Mouse (Mus musculus): ENCODE results near the gene Pfn1. TPM values are rescaled to one million over a fixed set of nuclear protein-coding genes. Genes with fewer than 3 reads are reported as not detected.

Gene Pfn1
- polyA plus RNA-seq, 1 experiment = 479 TPM

DNA sequence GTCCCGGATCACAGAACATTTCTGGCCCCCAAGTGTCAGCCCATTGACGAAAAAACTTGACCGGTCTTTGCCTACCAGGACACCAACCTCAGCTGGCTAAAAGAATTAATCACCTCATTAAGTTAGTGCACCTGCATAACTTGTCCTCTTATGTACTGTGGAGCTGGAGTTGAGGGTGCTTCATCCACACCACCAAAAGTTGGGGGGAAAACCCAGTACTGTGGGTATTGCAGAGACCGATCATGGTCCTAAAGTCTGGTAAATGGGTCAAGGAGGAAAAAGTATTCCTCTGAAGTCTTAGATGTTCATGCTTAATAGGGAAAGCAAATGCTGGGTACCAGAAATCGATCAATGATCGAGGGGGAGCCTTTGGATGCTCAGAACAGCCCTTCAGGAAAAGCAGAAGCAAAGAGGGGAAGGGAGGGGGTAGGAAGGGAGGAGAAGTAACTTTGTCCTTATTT, 1.5 kb downstream of the Pfn1 start:
- TF ChIP-seq CTCF (IDR thresholded peaks at IDR 0.05; ENCODE audit: borderline replicate concordance, extremely low read depth, insufficient read depth, insufficient read length) (no peak), POLR2A (IDR thresholded peaks at IDR 0.05; ENCODE audit: borderline replicate concordance, extremely low read depth, insufficient read depth, insufficient read length, poor library complexity, severe bottlenecking) (no peak)
- no peak for DNase-seq (ENCODE audit: low read depth)

DNA sequence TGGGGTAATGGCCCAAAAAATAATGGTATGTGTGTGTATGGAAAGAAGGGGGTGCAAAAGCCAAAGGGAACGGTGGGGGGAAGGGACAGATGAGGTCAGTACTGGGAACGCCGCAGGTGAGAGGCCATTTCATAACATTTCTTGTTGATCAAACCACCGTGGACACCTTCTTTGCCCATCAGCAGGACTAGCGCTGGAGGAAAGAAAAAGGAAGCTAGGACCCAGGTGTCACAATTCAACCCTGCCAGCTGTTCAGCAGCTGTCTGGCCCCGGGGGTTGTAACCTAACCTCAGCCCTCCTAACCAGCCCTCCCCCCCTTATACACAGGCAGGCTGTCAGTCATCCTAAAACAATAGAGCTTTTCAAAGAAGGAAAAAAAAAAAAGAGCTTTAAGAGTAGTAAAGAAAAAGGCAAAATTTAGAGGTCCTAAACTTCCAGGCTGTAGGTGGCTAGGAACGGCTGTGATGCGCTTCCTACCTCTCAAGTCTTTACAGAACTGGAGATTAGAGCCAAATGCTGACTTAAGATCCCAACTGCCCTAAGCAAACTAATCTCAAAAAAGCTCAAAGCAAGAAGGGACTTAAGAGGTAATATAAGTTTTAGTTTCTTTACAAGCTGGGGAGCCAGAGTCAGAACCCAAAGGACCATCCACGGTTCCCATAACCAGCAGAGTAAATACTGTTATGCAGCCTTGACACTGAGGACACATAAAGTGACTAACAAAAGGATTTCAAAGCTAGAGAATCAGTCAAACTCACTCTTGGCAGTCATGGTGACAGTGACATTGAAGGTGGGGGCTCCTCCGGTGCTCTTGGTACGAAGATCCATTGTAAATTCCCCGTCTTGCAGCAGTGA, 2.2 kb downstream of the Pfn1 start:
- no peak for TF ChIP-seq CTCF (IDR thresholded peaks at IDR 0.05; ENCODE audit: borderline replicate concordance, extremely low read depth, insufficient read depth, insufficient read length)
- no peak for TF ChIP-seq POLR2A (IDR thresholded peaks at IDR 0.05; ENCODE audit: borderline replicate concordance, extremely low read depth, insufficient read depth, insufficient read length, poor library complexity, severe bottlenecking)
- no peak for DNase-seq (ENCODE audit: low read depth)

DNA sequence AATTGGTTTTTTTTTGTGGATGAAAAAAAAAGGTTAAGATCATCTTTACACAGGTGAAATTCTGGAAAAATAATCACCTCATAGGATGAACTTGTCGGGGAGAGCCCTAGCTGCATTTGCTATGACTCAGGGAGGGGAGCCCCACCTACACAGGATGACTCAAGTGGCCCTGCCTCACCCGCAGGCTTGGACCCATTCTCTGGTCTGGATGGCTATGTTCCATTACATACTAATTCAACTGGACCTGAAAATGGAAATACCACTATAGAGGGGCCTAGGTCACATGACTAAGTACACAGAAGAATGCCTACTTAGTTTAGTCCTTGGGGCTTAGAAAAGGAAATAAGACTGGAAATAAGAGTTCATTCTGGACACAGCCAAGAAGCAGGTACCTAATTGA, 3.1 kb downstream of the Pfn1 start:
- no peak for TF ChIP-seq POLR2A (IDR thresholded peaks at IDR 0.05; ENCODE audit: borderline replicate concordance, extremely low read depth, insufficient read depth, insufficient read length, poor library complexity, severe bottlenecking)
- no peak for TF ChIP-seq CTCF (IDR thresholded peaks at IDR 0.05; ENCODE audit: borderline replicate concordance, extremely low read depth, insufficient read depth, insufficient read length)
- no peak for DNase-seq (ENCODE audit: low read depth)

GRCm38 (mm10) chr11:70650322-70651175, 3.9 kb downstream of the Pfn1 start:
- DNase-seq (ENCODE audit: low read depth) = no peak
- TF ChIP-seq CTCF (IDR thresholded peaks at IDR 0.05; ENCODE audit: borderline replicate concordance, extremely low read depth, insufficient read depth, insufficient read length) (no peak), POLR2A (IDR thresholded peaks at IDR 0.05; ENCODE audit: borderline replicate concordance, extremely low read depth, insufficient read depth, insufficient read length, poor library complexity, severe bottlenecking) (no peak)

DNA sequence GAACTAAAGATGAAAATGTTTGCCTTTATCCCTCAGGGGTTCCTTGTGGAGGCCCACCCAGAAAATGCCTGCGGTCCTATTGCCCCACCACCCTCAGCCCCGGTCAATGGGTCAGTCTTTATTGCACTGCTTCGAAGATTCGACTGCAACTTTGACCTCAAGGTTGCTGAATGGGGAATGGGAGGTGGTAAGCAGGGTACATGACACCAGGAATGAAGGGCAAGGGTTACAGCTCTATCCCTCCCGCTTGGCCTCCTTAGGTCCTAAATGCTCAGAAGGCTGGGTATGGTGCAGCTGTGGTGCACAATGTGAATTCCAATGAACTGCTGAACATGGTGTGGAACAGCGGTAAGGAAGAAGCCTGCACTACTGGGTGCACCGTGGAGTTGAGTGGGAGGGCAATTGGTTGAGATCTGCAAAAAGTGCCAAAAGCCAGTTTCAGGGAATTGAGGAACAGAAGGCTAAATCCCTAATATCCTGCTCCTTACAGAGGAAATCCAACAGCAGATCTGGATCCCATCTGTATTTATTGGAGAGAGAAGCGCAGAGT, 5.2 kb downstream of the Pfn1 start:
- no peak for DNase-seq (ENCODE audit: low read depth)
- no peak for TF ChIP-seq POLR2A (IDR thresholded peaks at IDR 0.05; ENCODE audit: borderline replicate concordance, extremely low read depth, insufficient read depth, insufficient read length, poor library complexity, severe bottlenecking)
- no peak for TF ChIP-seq CTCF (IDR thresholded peaks at IDR 0.05; ENCODE audit: borderline replicate concordance, extremely low read depth, insufficient read depth, insufficient read length)

- TF ChIP-seq POLR2A (IDR thresholded peaks at IDR 0.05; ENCODE audit: borderline replicate concordance, extremely low read depth, insufficient read depth, insufficient read length, poor library complexity, severe bottlenecking) (no peak), CTCF (IDR thresholded peaks at IDR 0.05; ENCODE audit: borderline replicate concordance, extremely low read depth, insufficient read depth, insufficient read length) (no peak)
Measured at GRCm38 (mm10) chr11:70648512-70648911, 5.9 kb downstream of the Pfn1 start.

GRCm38 (mm10) chr11:70647716-70648420, 6.6 kb downstream of the Pfn1 start:
- DNase-seq (ENCODE audit: low read depth) = no peak

More at GRCm38 (mm10) chr11:70648512-70648911, 5.9 kb downstream of the Pfn1 start:
- DNase-seq (ENCODE audit: low read depth) = no peak

DNA sequence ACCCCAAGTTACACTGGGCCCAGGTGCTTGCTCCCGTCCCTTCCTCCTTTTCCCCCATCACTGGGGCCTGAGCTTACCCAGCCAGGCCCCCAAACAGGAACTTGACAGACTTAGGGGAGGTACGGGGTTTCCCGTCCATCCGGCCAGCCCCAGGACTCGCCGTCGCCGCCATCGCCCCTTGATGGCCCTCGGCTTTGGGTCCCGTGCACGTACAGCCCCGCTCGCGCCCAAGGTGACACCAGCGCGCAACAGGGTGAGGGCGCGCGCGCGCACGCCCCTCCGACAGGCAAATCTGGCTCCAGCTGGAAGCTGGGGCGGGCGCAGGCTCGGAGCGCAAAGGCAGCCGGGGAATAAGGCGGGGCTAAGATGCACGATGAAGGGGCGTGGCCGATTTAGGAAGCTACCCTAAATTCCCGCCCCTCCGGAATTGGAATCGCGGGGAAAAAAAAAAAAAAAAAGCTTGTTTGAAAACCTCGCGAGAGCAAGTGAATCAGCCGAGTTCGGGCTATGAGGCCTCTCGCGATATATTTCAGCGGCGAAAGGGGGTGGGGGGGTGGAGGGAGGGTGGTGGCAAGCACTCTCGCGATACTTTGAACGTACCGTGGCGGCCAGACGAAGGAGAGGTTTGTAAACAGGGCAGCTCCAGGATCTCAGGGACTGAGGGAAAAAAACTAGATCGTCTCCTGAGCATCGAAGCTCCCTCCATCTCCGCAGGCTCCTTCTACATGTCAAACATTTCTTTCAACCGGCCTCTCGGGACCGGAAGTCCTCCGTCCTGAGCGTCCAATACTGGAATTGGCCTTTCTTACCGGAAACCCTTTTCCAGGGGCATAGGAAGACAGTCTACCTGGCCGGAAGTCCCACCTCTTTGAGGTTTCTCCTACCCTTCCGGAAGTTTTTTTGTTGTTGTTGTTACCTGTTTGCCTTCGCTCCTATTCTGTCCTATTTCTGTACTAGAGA, 7.5 kb downstream of the Pfn1 start, which contains the start of the genes Rnf167 and Slc25a11:
Gene Rnf167 (plus strand): TSS at position 545 of the 960 bp plus-strand sequence.
Gene Slc25a11 (minus strand): TSS at position 789 of the 960 bp plus-strand sequence.
- TF ChIP-seq POLR2A (IDR thresholded peaks at IDR 0.05; ENCODE audit: borderline replicate concordance, extremely low read depth, insufficient read depth, insufficient read length, poor library complexity, severe bottlenecking) (peak; percentile 78), CTCF (IDR thresholded peaks at IDR 0.05; ENCODE audit: borderline replicate concordance, extremely low read depth, insufficient read depth, insufficient read length) (no peak)
- DNase-seq (ENCODE audit: low read depth) = peak; percentile 99

More at GRCm38 (mm10) chr11:70647716-70648420, 6.6 kb downstream of the Pfn1 start:
- TF ChIP-seq CTCF (IDR thresholded peaks at IDR 0.05; ENCODE audit: borderline replicate concordance, extremely low read depth, insufficient read depth, insufficient read length) (no peak), POLR2A (IDR thresholded peaks at IDR 0.05; ENCODE audit: borderline replicate concordance, extremely low read depth, insufficient read depth, insufficient read length, poor library complexity, severe bottlenecking) (no peak)

GRCm38 (mm10) chr11:70646259-70646555, 8.2 kb downstream of the Pfn1 start:
- DNase-seq (ENCODE audit: low read depth) = no peak
- TF ChIP-seq POLR2A (IDR thresholded peaks at IDR 0.05; ENCODE audit: borderline replicate concordance, extremely low read depth, insufficient read depth, insufficient read length, poor library complexity, severe bottlenecking) = no peak
- TF ChIP-seq CTCF (IDR thresholded peaks at IDR 0.05; ENCODE audit: borderline replicate concordance, extremely low read depth, insufficient read depth, insufficient read length) = no peak

All from brain, embryonic 14.5 days (tissue).